Mouse (Mus musculus) neural tube, embryonic 14.5 days (tissue): Measurements from ENCODE around the gene Klhl12. TPM values are rescaled to one million over a fixed set of nuclear protein-coding genes. Genes with fewer than 3 reads are reported as not detected.

Experiments used
- ATAC-seq: fragments of 200-750 bp; cut with Nextera tagmentation; 2 replicates; pipeline ENCODE4 v1.8.0; 2017; ENCODE audit warnings: low read depth, mild to moderate bottlenecking, moderate TSS enrichment, moderate library complexity
- H3K27ac ChIP-seq: fragments of 300-500 bp; sonication (generic); 2 replicates; pipeline ENCODE4 v1.5.1; 2014; ENCODE audit warnings: low read depth, mild to moderate bottlenecking, control low read depth, low read length, moderate library complexity, mixed read lengths
- H3K27me3 ChIP-seq: fragments of 300-500 bp; sonication (generic); 2 replicates; pipeline ENCODE4 v1.6.1; 2014; ENCODE audit warnings: low read length; ENCODE audit not compliant: control insufficient read depth, insufficient read depth
- H3K36me3 ChIP-seq: fragments of 300-500 bp; sonication (generic); 2 replicates; pipeline ENCODE4 v1.6.1; 2014; ENCODE audit warnings: low read length, mixed read lengths; ENCODE audit not compliant: control insufficient read depth, insufficient read depth
- H3K4me1 ChIP-seq: fragments of 300-500 bp; sonication (generic); 2 replicates; pipeline ENCODE4 v1.6.1; 2014; ENCODE audit warnings: low read length; ENCODE audit not compliant: control insufficient read depth, insufficient read depth
- H3K4me2 ChIP-seq: fragments of 300-500 bp; sonication (generic); 2 replicates; pipeline ENCODE4 v1.6.1; 2014; ENCODE audit warnings: mild to moderate bottlenecking, low read depth, low read length, control low read depth
- H3K4me3 ChIP-seq: fragments of 300-500 bp; sonication (generic); 2 replicates; pipeline ENCODE4 v1.5.1; 2014; ENCODE audit warnings: low read depth, low read length, control low read depth, mixed read lengths
- H3K9ac ChIP-seq: fragments of 300-500 bp; sonication (generic); replicated peaks from 2 replicates; pipeline ENCODE4 v1.6.1; 2014; ENCODE audit warnings: low read depth, mild to moderate bottlenecking, control low read depth, low read length, mixed read lengths
- H3K9me3 ChIP-seq: fragments of 300-500 bp; sonication (generic); 2 replicates; pipeline ENCODE4 v1.6.1; 2016; ENCODE audit warnings: low read length; ENCODE audit not compliant: control insufficient read depth
- WGBS: fragments of 180-500 bp; shearing (Covaris S2); extraction: QIAGEN DNeasy Blood & Tissue Kit; methylation state at CpG from one replicate; pipeline ENCODE4 v1.1.7; 2014; 5-methylcytosine and 5-hydroxymethylcytosine counted together
- polyA plus RNA-seq: library from polyadenylated mRNA; unstranded; fragments of >200 nt; fragmentation: Nextera tagmentation; extraction: Ambion mirVana; gene quantifications from 2 replicates; pipeline ENCODE4 v1.2.1, GENCODE M21; 2014

The Klhl12 gene
- polyA plus RNA-seq, 1 experiment from 2014 or later: 29.0 TPM

DNA sequence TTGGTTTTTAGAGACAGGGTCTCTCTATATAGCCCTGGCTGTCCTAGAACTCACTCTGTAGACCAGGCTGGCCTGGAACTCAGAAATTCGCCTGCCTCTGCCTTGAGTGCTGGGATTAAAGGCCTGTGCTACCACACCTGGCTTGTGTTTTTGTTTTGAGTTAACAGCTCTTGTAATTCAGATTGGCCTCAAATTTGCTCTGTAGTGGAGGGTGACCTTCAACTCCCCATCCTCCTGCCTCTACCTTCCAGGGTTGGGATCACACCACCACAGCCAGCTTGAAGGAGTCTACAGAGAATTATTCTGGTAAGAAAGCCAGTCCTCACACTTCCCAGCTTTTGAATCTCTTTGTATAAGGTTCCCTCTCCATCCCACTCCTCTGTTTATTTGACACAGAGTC is 45.6 kb downstream of the Klhl12 start:
- ATAC-seq: no peak
- Histone ChIP-seq H3K4me1 (0 out of 2 replicates have a peak, but pooled peaks cover 3% of the 10 kb centered on the region), H3K9ac (no peak overlapping the region), H3K27ac (no peak overlapping the region), H3K4me3 (no peak overlapping the region), H3K9me3 (no peaks in the 10 kb centered on the region), H3K36me3 (0 out of 2 replicates have a peak, but pooled peaks cover 4% of the 10 kb centered on the region), H3K4me2 (no peak overlapping the region), H3K27me3 (no peaks in the 10 kb centered on the region)
- WGBS: 100% methylated on average over 1 of the region's 1 CpGs

DNA sequence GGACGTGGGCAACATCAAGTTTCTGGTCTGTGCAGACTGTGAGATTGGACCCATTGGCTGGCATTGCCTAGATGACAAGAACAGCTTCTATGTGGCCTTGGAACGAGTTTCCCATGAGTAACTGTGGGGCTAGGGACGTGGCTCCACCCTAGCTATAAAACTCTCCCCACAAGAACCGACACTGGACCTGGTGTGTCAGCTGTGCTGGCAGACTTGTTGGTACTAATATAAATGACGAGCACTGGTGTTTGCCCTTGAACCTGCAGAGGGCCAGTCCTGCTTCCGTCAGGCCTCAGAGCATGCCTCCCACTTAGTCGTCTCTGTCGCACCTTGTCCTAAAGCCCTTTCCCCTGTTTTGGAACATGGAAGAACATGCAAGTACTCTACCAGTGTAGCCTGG is 50.9 kb downstream of the Klhl12 start:
- Histone ChIP-seq H3K4me1 (no peaks in the 10 kb centered on the region), H3K9ac (no peak overlapping the region), H3K4me3 (no peak overlapping the region), H3K27me3 (no peaks in the 10 kb centered on the region), H3K4me2 (no peak overlapping the region), H3K27ac (no peak overlapping the region), H3K36me3 (peaks cover 16% of the 10 kb centered on the region; the same call in 1 of the 2 replicates), H3K9me3 (no peaks in the 10 kb centered on the region)
- 95% methylated on average over 8 of the region's 8 CpGs for WGBS
- ATAC-seq: no peak

DNA sequence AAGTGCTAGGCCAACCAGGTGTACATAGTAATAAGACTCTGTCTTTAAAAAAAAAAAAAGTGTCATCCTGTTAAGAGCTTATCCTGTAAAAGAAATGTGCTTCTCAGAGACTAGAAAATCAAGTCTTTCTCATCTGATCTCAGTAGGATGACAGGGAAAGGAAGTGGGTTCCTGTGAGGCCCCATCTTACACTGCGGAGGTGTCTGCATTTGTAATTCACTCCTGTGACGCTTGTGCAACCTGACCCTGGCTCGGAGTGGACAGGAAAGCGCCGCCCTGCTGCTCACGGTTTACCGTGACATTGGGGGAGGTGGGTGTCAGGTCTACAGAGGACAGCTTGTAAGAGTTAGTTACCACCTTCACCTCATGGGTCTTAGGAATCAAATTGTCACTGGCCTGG is 54.7 kb downstream of the Klhl12 start:
- WGBS: 51% methylated on average over 7 of the region's 7 CpGs
- Histone ChIP-seq H3K27me3 (peaks cover 3% of the 10 kb centered on the region; the same call in 1 of the 2 replicates), H3K9me3 (no peaks in the 10 kb centered on the region), H3K4me2 (no peak overlapping the region), H3K4me1 (peaks cover 4% of the 10 kb centered on the region; the same call in 1 of the 2 replicates), H3K27ac (no peak overlapping the region), H3K9ac (no peak overlapping the region), H3K4me3 (no peak overlapping the region), H3K36me3 (peaks cover 11% of the 10 kb centered on the region; the same call in 1 of the 2 replicates)
- no peak for ATAC-seq

DNA sequence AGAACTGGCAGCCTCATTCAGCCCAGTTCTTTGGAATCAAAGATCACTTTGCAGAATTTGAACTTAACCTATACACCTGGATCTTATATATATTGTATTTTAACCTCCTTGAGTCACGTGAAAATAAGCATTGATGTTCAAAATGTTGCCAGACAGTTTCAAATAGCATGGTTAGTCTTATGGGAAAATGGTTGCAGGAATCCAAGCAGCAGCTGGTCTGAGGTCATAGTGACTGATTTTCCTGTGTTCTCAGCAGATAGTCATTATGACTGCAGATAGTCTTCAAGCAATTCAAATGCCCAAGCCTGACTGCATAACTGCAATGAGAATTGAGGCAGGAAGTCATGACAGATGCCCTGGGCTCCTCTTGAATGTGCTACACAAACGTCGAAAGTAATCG is 56.9 kb downstream of the Klhl12 start:
- H3K27me3 ChIP-seq: peaks cover 3% of the 10 kb centered on the region; the same call in 1 of the 2 replicates
- H3K4me2 ChIP-seq: no peak overlapping the region
- ATAC-seq: peak; percentile 49; the same call in 1 of the 2 replicates
- H3K36me3 ChIP-seq: 0 out of 2 replicates have a peak, but pooled peaks cover 2% of the 10 kb centered on the region
- WGBS: 45% methylated on average over 4 of the region's 4 CpGs
- no peaks in the 10 kb centered on the region for H3K9me3 ChIP-seq
- H3K4me1 ChIP-seq: peaks cover 11% of the 10 kb centered on the region
- no peak overlapping the region for H3K4me3 ChIP-seq
- no peak overlapping the region for H3K27ac ChIP-seq
- no peak overlapping the region for H3K9ac ChIP-seq

DNA sequence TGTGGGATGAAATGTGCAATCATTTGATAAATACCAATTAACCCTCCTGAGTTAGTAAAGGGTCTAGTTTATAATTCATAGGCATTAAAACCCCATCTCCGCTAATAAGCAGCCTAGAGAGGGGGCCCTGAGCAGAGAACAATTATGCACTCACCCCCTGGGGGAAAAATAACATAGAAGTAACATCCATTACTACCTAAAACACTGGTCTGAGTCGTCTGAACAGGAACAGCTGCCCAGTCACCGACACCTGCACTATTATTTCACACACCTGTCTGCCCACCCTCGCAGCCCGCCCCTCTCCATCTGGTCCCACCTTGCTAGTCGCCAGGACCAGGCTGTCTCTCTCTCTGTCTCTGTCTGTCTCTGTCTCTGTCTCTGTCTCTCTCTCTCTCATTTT is 57.3 kb downstream of the Klhl12 start:
- Histone ChIP-seq H3K4me2 (no peak overlapping the region), H3K9me3 (no peaks in the 10 kb centered on the region), H3K36me3 (no peaks in the 10 kb centered on the region), H3K27ac (no peak overlapping the region), H3K4me3 (no peak overlapping the region), H3K9ac (no peak overlapping the region), H3K27me3 (peaks cover 3% of the 10 kb centered on the region; the same call in 1 of the 2 replicates), H3K4me1 (peaks cover 11% of the 10 kb centered on the region)
- 44% methylated on average over 6 of the region's 6 CpGs for WGBS
- ATAC-seq: peak; percentile 45; the same call in 1 of the 2 replicates

DNA sequence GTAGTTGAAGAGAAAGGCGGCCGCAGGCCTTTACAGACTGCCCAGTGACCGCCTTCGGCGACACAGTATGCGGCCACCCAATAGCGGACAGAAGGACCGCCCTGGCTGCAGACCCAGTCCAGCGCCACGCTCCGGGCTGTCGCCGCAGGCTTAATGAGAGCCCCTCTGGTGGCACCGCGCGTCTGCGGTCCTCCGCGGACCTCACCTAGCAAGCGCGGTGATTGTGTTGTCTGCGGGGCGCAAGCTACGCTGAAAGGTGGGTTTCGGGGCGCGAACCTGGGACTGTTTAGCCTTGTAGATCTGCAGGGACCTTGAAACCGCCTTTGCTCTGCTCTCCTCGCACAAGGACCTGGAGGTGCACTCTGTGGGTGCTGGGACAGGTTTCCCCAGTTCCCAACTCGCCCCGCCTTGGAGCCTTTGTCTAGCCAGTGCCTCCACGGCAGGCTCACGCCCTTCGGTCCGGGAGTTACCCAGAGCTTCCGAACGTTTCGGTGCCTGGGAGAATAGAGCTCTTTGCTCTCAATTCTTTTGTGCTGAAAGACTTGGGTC is 58.1 kb downstream of the Klhl12 start:
- Histone ChIP-seq H3K4me1 (peaks cover 11% of the 10 kb centered on the region), H3K27ac (no peak overlapping the region), H3K36me3 (no peaks in the 10 kb centered on the region), H3K4me3 (peak overlapping the region; percentile 24), H3K9ac (0 out of 2 replicates have a peak overlapping the region, but pooled peaks have one; percentile 8), H3K4me2 (peak overlapping the region; percentile 47), H3K9me3 (no peaks in the 10 kb centered on the region), H3K27me3 (peaks cover 3% of the 10 kb centered on the region; the same call in 1 of the 2 replicates)
- ATAC-seq: peak; percentile 29; the same call in 1 of the 2 replicates
- 2% methylated on average over 38 of the region's 38 CpGs for WGBS

DNA sequence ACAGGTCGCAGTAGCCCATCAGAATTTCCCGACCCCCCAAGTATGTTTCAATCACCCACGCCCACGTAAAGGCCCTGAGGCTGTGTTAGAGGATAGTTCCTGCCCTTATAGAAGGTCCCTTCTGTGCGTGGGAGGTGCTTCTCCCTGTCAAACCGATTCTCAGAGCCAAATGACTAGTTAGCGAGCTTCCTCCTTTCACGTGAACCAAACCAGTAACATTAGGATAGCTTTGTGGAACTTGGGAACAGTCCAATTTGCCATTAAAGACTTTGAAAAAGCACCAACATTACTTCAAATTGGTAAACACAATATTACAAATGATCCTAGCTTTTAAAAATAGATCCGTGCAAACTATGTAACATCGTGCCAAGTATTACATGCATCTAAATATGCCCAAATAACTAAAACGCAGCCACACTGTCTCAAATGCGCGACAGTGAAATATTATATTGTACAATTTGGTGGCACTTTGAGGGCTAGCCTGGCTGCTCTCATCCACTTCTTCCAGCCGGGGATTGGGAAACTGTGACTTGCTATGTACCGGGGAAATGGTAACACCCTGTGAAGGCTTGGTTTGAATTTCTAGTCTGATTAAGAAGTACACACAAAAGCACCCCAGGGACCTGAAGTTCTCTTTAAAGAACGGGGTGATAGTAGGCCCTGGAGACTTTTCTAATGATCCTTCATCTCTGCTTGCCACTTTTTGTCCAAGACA is 58.7 kb downstream of the Klhl12 start:
- Histone ChIP-seq H3K9ac (no peak overlapping the region), H3K4me2 (peak overlapping the region; percentile 47; the same call in 1 of the 2 replicates), H3K27me3 (peaks cover 3% of the 10 kb centered on the region; the same call in 1 of the 2 replicates), H3K27ac (no peak overlapping the region), H3K9me3 (no peaks in the 10 kb centered on the region), H3K36me3 (no peaks in the 10 kb centered on the region), H3K4me1 (peaks cover 11% of the 10 kb centered on the region), H3K4me3 (no peak overlapping the region)
- WGBS: 47% methylated on average over 16 of the region's 16 CpGs
- no peak for ATAC-seq

DNA sequence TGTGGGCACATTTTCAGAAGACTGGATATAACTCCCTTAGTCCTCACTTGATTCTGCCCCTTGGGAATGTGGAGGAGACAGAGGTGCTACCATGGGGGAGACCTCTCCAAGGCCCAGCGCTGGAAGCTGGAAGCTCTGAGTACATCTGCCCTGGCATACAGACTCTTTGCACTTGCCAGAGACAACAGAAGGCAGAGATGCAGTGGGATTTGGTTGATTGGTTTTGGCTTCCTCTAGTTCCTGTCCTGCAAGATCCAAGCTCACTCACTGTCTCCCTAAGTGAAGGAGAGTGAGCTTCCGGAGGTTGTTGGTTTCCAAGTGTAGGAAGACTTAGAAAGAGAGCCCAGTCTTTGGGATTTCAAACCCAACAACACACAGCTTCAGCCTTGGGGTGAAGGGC is 60.6 kb downstream of the Klhl12 start:
- 78% methylated on average over 2 of the region's 2 CpGs for WGBS
- Histone ChIP-seq H3K9ac (no peak overlapping the region), H3K27me3 (peaks cover 3% of the 10 kb centered on the region; the same call in 1 of the 2 replicates), H3K4me2 (no peak overlapping the region), H3K27ac (no peak overlapping the region), H3K4me1 (peaks cover 11% of the 10 kb centered on the region), H3K9me3 (no peaks in the 10 kb centered on the region), H3K36me3 (no peaks in the 10 kb centered on the region), H3K4me3 (no peak overlapping the region)
- no peak for ATAC-seq
